Mouse (Mus musculus) c-Kit-negative CD71-positive TER-119-positive erythroid progenitor cells, embryonic 14.5 days (primary cell): ENCODE results near the gene Tac2.

Source experiments
- DNase-seq: peaks from one replicate; pipeline ENCODE4 v3.0.0-alpha.2; 2013; ENCODE audit warnings: low read depth, low spot score

Gene Tac2

DNA sequence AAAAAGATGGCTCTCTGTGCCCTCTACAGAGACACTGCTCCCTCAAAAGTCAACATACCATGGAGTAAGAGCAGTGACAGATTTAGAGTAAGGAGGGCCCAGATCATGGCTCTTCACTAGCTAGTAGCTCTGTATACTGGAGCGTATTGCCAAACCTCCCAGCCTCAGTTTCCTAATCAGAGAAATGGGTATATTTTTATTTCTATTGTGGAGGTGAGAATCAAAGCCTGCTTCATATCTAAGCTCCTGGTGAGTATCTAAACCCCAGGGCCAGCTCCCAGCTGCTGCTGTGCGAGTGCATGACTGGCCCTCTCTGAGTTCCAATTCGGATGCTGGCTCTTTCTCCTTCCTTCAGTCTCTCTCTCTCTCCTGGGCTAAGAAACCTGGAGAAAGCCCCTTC, at the start of gene Tac2:
TSS of gene Tac2 (plus strand) at position 301 of the 400 bp plus-strand sequence.
- no peak for DNase-seq

DNA sequence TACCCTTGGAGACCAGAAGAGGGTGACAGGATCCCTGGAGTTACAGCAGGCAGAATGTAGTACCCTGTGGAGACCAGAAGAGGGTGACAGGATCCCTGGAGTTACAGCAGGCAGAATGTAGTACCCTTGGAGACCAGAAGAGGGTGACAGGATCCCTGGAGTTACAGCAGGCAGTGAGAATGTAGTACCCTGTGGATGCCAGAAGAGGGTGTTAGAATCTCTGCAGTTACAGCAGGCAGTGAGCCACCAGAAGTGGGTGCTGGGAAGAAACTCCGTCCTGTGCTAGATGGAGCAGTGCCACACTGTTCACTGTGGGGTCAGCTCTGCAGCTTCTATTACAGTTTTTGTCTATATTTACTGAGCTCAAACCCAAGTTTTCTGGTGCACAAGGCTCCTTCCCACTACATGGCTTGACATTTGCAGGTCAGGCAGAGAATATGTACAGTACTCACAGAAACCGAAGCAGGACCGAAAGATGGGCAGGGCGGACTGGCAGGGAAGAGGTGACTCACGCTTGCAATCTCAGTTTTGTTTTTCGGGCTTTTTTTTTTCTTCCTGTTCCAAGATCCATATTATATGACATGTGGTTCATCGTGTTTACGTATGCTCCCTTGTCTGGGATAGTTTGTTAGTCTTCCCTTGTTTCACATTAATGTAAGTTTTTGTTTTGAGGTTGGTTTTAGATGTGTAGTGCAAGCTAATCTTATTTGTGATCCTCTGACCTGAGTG, 49.3 kb upstream of the Tac2 start:
- peak; percentile 59 for DNase-seq

GRCm38 (mm10) chr10:127675859-127676398, 48.3 kb upstream of the Tac2 start:
- DNase-seq: no peak

DNA sequence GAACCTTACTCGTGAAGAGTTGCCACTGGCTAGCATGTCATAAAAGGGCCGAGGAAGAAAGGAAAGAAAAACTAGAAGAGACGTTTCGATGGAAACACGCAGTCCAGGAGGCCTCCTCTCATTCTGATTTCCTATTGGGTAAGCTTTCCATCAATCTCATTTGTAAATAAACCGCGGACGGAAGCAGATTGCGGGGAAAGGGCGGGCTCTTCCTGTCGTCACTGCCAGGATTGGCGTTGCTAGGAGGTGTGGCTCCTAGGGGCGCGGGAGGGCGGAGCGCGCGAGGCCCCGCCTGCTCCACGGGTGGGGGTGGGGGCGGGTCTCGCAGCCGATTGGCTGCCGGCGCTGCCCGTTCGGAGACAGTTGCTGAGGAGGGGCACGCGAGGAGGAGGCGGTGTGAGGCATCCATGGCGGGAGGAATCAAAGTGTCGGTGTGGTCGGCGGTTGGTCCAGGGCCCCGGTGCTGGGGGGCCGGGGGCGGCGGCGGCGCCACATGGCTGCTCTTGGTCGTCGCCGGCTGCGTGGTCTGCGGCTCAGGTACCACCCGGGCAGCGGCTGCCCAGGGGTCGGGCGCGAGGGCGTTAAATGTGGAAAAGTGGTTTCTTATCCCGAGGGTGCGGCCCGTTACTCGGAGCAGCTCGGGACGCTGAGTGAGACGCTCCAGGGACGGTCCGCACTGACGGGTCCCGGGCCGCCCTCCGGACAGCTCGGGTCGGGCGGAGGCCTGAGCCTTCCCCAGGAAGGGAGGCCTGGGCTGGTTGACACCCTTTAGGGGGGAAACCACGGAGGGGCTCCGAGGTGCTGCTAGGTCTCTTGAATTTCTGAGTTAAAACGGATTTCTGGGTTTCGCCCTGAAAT, 47.4 kb upstream of the Tac2 start:
- DNase-seq: peak; percentile 98

GRCm38 (mm10) chr10:127677591-127678336, 46.5 kb upstream of the Tac2 start:
- DNase-seq: peak; percentile 51

- DNase-seq: no peak
These were observed 45.1 kb upstream of the Tac2 start for GRCm38 (mm10) chr10:127679208-127679607.

- DNase-seq: no peak
These were observed 44.4 kb upstream of the Tac2 start for GRCm38 (mm10) chr10:127679881-127680280.

DNA sequence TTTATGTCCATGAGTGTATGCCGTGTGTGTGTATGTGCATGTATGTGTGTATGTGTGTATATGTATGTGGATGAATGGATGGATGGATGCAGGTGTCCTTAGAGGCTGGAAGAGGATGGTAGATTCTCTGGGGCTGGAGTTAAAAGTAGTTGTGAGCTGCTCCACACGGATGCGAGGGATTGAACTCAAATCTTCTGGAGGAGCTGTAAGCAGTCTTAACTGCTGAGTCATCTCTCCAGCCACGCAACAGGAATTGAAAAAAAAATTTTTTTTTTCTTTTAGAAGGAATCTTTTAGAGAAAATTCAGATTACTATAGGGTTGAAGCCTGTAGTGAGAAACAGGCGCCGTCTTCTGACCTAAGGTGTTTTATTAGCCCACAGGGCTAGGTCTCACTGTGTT, 41.4 kb upstream of the Tac2 start:
- no peak for DNase-seq

DNA sequence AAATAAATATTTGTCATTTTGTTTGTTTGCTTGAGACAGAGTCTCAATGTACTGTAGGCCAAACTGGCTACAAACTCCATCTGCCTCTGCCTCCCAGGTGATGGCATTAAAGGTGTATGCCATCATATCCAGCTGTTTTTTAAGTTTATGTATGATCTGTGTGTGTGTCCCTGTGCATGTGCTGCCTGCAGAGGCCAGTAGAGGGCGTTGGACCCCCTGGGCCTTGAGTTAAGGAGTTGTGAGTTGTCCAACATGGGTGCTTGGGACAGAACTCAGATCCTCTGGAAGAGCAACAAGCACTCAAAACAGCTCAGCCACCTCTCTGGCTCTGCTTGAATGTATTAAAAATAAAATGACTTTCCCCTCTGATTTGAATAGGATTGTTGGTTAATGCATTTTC, 33.2 kb upstream of the Tac2 start:
- DNase-seq: no peak

DNA sequence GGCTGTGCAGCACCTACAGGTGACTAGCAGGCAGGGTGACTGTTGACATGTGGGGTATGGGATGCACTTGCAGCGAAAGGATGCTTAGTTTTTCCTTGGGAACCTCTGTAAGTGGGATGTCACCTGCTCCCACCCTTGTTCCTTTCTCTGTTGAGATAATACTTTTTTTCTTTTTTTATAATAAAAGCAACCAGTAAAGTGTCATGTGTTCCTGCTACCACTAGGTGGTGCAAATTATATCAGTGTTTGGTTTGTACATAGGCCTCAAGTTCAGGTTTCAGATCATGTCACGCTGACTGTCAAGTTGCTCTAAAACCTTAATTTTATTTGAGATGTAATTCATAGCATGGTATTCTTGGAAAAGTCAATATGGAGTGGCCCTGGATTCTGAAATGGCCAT, 29.6 kb upstream of the Tac2 start:
- DNase-seq: no peak

DNA sequence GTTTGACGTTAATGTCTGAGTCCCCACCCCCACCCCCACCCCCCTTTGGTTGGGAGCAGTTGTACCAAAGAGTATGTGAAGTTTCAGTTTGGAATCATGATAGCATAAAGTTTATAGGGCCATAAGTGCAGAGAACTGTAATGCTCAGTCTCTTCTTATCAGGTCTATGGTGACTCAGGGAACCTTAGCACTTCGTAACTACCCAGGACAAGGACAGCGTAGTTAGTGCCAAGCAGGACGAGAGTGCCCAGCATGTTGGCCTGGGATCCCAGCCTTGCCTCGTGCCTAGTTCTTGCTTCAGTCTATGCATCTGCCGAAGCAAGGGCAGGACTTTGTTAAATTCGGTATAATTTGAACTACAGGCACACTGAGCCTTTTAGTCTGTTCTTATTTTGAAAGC, 28.5 kb upstream of the Tac2 start:
- DNase-seq: no peak

GRCm38 (mm10) chr10:127698966-127699365, 25.3 kb upstream of the Tac2 start:
- DNase-seq: no peak

GRCm38 (mm10) chr10:127703299-127703698, 21.0 kb upstream of the Tac2 start:
- no peak for DNase-seq

DNA sequence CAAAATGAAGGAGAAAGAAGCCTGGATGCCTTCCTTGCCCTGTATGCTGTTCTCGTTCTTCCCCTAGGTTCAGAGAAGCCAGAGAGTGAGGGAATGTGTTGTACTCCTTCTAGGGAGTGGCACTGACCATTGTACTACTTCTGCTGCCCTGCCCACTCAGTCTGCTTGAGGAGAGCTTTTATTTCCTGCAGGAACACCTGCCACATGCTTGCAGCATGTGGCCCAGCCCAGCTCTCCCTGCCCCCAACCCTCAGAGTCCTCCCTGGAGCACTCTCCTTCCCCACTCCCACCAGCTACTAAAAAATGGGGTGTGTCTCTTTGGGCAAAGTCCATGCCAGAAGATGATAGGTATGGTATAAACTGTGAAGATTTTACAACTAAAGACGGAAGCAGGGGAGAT, 20.0 kb upstream of the Tac2 start:
- no peak for DNase-seq

GRCm38 (mm10) chr10:127704766-127705220, 19.5 kb upstream of the Tac2 start, which contains the start of gene Myo1a:
Myo1a (plus strand) TSS chr10:127705170.
- DNase-seq: no peak

DNA sequence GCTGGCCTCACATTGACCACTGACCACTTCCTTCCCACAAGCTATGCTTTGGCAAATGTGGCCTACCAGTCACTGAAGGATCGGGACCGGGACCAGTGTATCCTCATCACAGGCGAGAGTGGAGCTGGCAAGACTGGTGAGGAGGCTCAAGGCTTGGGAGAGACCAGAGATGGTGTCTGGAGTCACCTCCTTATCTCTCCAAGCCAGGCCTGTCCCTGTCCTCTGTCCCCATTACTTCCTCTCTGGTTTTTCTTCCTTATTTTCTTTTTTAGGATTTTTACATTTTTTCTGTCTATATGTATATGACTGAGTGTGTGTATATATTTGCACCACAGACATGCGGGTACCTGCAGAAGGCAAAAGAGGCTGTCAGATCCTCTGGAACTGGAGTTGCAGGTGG, 18.5 kb upstream of the Tac2 start:
- DNase-seq: no peak

DNA sequence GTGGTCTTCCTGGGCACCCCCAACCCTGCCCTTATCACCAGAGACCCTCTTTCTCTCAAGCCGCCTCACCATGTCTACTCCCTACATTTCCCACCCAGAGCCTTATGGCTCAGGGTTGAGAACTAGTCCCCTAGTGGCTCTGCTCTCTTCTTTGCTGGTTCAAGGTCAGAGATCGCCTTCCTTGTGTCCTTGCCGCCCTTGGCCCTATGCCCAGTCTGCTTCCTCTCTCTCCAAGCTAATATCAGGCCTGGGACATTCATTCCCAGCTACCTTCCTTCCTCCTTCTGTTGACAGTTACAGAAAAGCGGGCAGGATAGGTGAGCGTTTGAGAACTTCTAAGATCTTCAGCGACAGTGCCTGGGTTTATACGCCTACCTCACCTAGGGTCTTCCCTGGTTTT, 16.6 kb upstream of the Tac2 start:
- no peak for DNase-seq

- no peak for DNase-seq
These were observed 15.4 kb upstream of the Tac2 start for GRCm38 (mm10) chr10:127708850-127709370.

DNA sequence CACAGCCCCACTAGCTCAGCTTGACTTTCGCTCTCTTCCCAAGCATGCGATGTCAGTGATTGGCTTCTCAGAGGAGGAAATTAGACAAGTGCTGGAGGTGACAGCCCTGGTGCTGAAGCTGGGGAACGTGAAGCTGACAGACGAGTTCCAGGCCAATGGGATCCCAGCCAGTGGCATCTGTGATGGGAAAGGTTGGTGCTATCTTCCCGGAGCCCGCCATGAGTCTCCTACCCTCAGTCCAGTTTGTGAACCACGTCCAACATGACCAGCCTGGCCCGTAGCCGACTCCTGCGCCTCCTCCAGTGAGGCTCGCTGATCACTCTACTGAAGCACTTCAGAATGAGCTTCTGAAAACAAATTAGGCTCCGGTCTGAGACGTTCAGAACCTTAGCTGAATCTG, 13.9 kb upstream of the Tac2 start:
- DNase-seq: no peak

DNA sequence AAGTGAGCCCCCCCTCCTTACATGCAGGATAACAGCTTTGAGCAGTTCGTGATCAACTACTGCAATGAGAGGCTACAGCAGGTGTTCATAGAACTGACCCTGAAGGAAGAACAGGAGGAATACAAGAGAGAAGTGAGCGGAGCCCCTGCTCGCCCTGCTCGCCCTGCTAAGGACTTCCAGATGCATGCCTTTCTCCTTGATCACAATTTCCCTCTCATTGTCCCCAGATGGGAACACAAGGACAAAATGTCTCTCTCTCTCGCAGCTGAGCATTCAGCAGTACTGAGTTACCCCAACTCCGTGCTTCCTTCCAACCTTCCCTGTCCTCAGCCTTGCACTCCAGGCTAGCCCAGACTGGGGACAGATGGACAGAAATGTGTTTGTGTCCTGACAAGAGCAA, 11.5 kb upstream of the Tac2 start:
- no peak for DNase-seq

DNA sequence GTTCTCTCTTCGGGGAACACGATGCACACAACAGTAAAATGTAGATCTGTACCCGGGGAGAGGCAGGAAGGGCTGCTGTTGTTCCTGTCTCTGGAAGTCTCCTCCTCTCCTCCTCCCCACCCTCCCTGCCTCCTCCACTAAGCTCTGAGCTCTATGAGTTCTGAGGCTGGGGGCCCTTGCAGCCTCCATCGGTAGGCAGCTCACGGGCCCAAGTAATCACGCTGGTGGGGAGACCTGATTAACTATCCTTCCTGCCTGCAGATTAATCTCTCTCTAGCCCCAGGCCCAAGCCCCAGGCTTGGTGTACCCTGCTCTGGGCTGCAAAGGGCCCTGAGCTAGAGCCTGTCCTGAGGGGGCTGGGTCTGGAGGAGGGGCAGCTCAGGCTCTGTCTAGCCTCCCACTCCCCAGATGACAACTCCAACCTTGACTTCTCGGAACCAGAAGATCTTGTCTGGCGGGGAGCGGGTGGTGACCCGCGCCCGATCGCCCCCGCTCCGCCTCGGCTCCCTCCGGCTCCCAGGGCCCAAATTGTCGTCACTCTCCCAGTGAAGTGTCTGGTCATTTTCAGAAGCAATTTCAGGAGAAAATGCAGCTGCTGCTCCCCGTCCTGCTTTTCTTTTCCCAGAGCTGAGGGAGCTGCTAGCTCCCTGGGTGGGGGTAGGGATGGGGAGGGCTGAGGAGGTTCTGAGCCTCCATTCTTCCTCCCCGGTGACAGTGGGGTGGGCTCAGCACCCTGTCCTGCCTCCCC, 2.4 kb upstream of the Tac2 start:
- DNase-seq: no peak
